Mouse (Mus musculus) neural tube, embryonic 14.5 days (tissue): ENCODE results near the gene D11Wsu47e. TPM values are rescaled to one million over a fixed set of nuclear protein-coding genes. Genes with fewer than 3 reads are reported as not detected.
A peak's percentile ranks its signal among the peaks of the same experiment; 100 is the strongest.
"Not testable (repeated sequence)": the region's sequence is repeated elsewhere in the genome, so short reads cannot be mapped to it uniquely, and the experiment has no call there.

Source experiments
- ATAC-seq: fragments of 200-750 bp; cut with Nextera tagmentation; 2 replicates; pipeline ENCODE4 v1.8.0; 2017; ENCODE audit warnings: low read depth, mild to moderate bottlenecking, moderate TSS enrichment, moderate library complexity
- H3K27ac ChIP-seq: fragments of 300-500 bp; sonication (generic); 2 replicates; pipeline ENCODE4 v1.5.1; 2014; ENCODE audit warnings: low read depth, mild to moderate bottlenecking, control low read depth, low read length, moderate library complexity, mixed read lengths
- H3K27me3 ChIP-seq: fragments of 300-500 bp; sonication (generic); 2 replicates; pipeline ENCODE4 v1.6.1; 2014; ENCODE audit warnings: low read length; ENCODE audit not compliant: control insufficient read depth, insufficient read depth
- H3K36me3 ChIP-seq: fragments of 300-500 bp; sonication (generic); 2 replicates; pipeline ENCODE4 v1.6.1; 2014; ENCODE audit warnings: low read length, mixed read lengths; ENCODE audit not compliant: control insufficient read depth, insufficient read depth
- H3K4me1 ChIP-seq: fragments of 300-500 bp; sonication (generic); 2 replicates; pipeline ENCODE4 v1.6.1; 2014; ENCODE audit warnings: low read length; ENCODE audit not compliant: control insufficient read depth, insufficient read depth
- H3K4me2 ChIP-seq: fragments of 300-500 bp; sonication (generic); 2 replicates; pipeline ENCODE4 v1.6.1; 2014; ENCODE audit warnings: mild to moderate bottlenecking, low read depth, low read length, control low read depth
- H3K4me3 ChIP-seq: fragments of 300-500 bp; sonication (generic); 2 replicates; pipeline ENCODE4 v1.5.1; 2014; ENCODE audit warnings: low read depth, low read length, control low read depth, mixed read lengths
- H3K9ac ChIP-seq: fragments of 300-500 bp; sonication (generic); replicated peaks from 2 replicates; pipeline ENCODE4 v1.6.1; 2014; ENCODE audit warnings: low read depth, mild to moderate bottlenecking, control low read depth, low read length, mixed read lengths
- H3K9me3 ChIP-seq: fragments of 300-500 bp; sonication (generic); 2 replicates; pipeline ENCODE4 v1.6.1; 2016; ENCODE audit warnings: low read length; ENCODE audit not compliant: control insufficient read depth
- WGBS: fragments of 180-500 bp; shearing (Covaris S2); extraction: QIAGEN DNeasy Blood & Tissue Kit; methylation state at CpG from one replicate; pipeline ENCODE4 v1.1.7; 2014; 5-methylcytosine and 5-hydroxymethylcytosine counted together
- polyA plus RNA-seq: library from polyadenylated mRNA; unstranded; fragments of >200 nt; fragmentation: Nextera tagmentation; extraction: Ambion mirVana; gene quantifications from 2 replicates; pipeline ENCODE4 v1.2.1, GENCODE M21; 2014

Gene D11Wsu47e
- polyA plus RNA-seq, 1 experiment from 2014 or later: 27.6 TPM

GRCm38 (mm10) chr11:113651907-113652273 is 32.3 kb upstream of the D11Wsu47e start:
- Histone ChIP-seq H3K4me3 (no peak overlapping the region), H3K27me3 (no peaks in the 10 kb centered on the region), H3K9ac (no peak overlapping the region), H3K4me1 (peaks cover 15% of the 10 kb centered on the region; the same call in 1 of the 2 replicates), H3K9me3 (no peaks in the 10 kb centered on the region), H3K36me3 (peaks cover 48% of the 10 kb centered on the region), H3K27ac (no peak overlapping the region), H3K4me2 (no peak overlapping the region)
- 53% methylated on average over 8 of the region's 8 CpGs for WGBS
- no peak for ATAC-seq

GRCm38 (mm10) chr11:113652516-113652915 is 31.7 kb upstream of the D11Wsu47e start:
- Histone ChIP-seq H3K4me2 (no peak overlapping the region), H3K27ac (no peak overlapping the region), H3K9ac (no peak overlapping the region), H3K27me3 (no peaks in the 10 kb centered on the region), H3K4me1 (peaks cover 15% of the 10 kb centered on the region; the same call in 1 of the 2 replicates), H3K4me3 (no peak overlapping the region), H3K36me3 (peaks cover 54% of the 10 kb centered on the region), H3K9me3 (no peaks in the 10 kb centered on the region)
- 75% methylated on average over 6 of the region's 6 CpGs for WGBS
- no peak for ATAC-seq

- no peaks in the 10 kb centered on the region for H3K27me3 ChIP-seq
- 93% methylated on average over 15 of the region's 15 CpGs for WGBS
- H3K4me2 ChIP-seq: no peak overlapping the region
- no peak for ATAC-seq
- H3K36me3 ChIP-seq: peaks cover 59% of the 10 kb centered on the region
- no peak overlapping the region for H3K4me3 ChIP-seq
- H3K9ac ChIP-seq: no peak overlapping the region
- no peaks in the 10 kb centered on the region for H3K9me3 ChIP-seq
- H3K4me1 ChIP-seq: peaks cover 11% of the 10 kb centered on the region; the same call in 1 of the 2 replicates
- H3K27ac ChIP-seq: no peak overlapping the region
Measured at GRCm38 (mm10) chr11:113654105-113654504, 30.1 kb upstream of the D11Wsu47e start.

- H3K27me3 ChIP-seq: no peaks in the 10 kb centered on the region
- H3K9ac ChIP-seq: no peak overlapping the region
- no peaks in the 10 kb centered on the region for H3K9me3 ChIP-seq
- 81% methylated on average over 18 of the region's 18 CpGs for WGBS
- peaks cover 11% of the 10 kb centered on the region; the same call in 1 of the 2 replicates for H3K4me1 ChIP-seq
- ATAC-seq: no peak
- no peak overlapping the region for H3K27ac ChIP-seq
- H3K4me2 ChIP-seq: no peak overlapping the region
- H3K36me3 ChIP-seq: peaks cover 64% of the 10 kb centered on the region
- H3K4me3 ChIP-seq: no peak overlapping the region
Measured at GRCm38 (mm10) chr11:113654561-113655270, 29.5 kb upstream of the D11Wsu47e start.

GRCm38 (mm10) chr11:113656511-113656932 is 27.7 kb upstream of the D11Wsu47e start:
- no peaks in the 10 kb centered on the region for H3K27me3 ChIP-seq
- H3K9ac ChIP-seq: no peak overlapping the region
- H3K36me3 ChIP-seq: peaks cover 73% of the 10 kb centered on the region
- no peak overlapping the region for H3K27ac ChIP-seq
- no peak overlapping the region for H3K4me2 ChIP-seq
- H3K4me1 ChIP-seq: no peaks in the 10 kb centered on the region
- no peaks in the 10 kb centered on the region for H3K9me3 ChIP-seq
- WGBS: 84% methylated on average over 8 of the region's 8 CpGs
- H3K4me3 ChIP-seq: no peak overlapping the region
- ATAC-seq: peak; percentile 38; the same call in 1 of the 2 replicates

- Histone ChIP-seq H3K4me1 (no peaks in the 10 kb centered on the region), H3K4me2 (no peak overlapping the region), H3K9ac (0 out of 2 replicates have a peak overlapping the region, but pooled peaks have one; percentile 11), H3K27ac (no peak overlapping the region), H3K27me3 (no peaks in the 10 kb centered on the region), H3K36me3 (peaks cover 77% of the 10 kb centered on the region), H3K4me3 (no peak overlapping the region), H3K9me3 (no peaks in the 10 kb centered on the region)
- no peak for ATAC-seq
- WGBS: 77% methylated on average over 4 of the region's 4 CpGs
Measured at GRCm38 (mm10) chr11:113657221-113657620, 27.0 kb upstream of the D11Wsu47e start.

- no peaks in the 10 kb centered on the region for H3K4me1 ChIP-seq
- no peak for ATAC-seq
- no peak overlapping the region for H3K4me2 ChIP-seq
- no peak overlapping the region for H3K27ac ChIP-seq
- no peaks in the 10 kb centered on the region for H3K27me3 ChIP-seq
- WGBS: 93% methylated on average over 8 of the region's 8 CpGs
- H3K9ac ChIP-seq: no peak overlapping the region
- no peak overlapping the region for H3K4me3 ChIP-seq
- H3K9me3 ChIP-seq: no peaks in the 10 kb centered on the region
- H3K36me3 ChIP-seq: peaks cover 66% of the 10 kb centered on the region
Measured at GRCm38 (mm10) chr11:113658319-113658718, 25.9 kb upstream of the D11Wsu47e start.

GRCm38 (mm10) chr11:113658763-113659162 is 25.4 kb upstream of the D11Wsu47e start:
- Histone ChIP-seq H3K4me3 (no peak overlapping the region), H3K27ac (no peak overlapping the region), H3K27me3 (no peaks in the 10 kb centered on the region), H3K36me3 (peaks cover 64% of the 10 kb centered on the region), H3K4me1 (no peaks in the 10 kb centered on the region), H3K9ac (no peak overlapping the region), H3K4me2 (no peak overlapping the region), H3K9me3 (no peaks in the 10 kb centered on the region)
- WGBS: 95% methylated on average over 4 of the region's 4 CpGs
- ATAC-seq: no peak

GRCm38 (mm10) chr11:113660213-113660612 is 24.0 kb upstream of the D11Wsu47e start:
- H3K4me2 ChIP-seq, H3K9ac ChIP-seq, H3K4me3 ChIP-seq, H3K9me3 ChIP-seq, H3K4me1 ChIP-seq, H3K27me3 ChIP-seq, ATAC-seq, H3K27ac ChIP-seq: not testable (repeated sequence)
- 99% methylated on average over 3 of the region's 3 CpGs for WGBS
- peaks cover 56% of the 10 kb centered on the region for H3K36me3 ChIP-seq
